Mouse (Mus musculus) lung, postnatal 0 days (tissue): Measurements from ENCODE around the gene St6galnac3.

Experiments
- CTCF ChIP-seq: IDR thresholded peaks from 2 replicates; pipeline ENCODE4 v1.5.1; 2016; ENCODE audit warnings: antibody characterized with exemption, mild to moderate bottlenecking
- EP300 ChIP-seq: IDR thresholded peaks from 2 replicates; pipeline ENCODE4 v1.6.1; 2016; ENCODE audit warnings: antibody characterized with exemption, mild to moderate bottlenecking, control low read depth

DNA sequence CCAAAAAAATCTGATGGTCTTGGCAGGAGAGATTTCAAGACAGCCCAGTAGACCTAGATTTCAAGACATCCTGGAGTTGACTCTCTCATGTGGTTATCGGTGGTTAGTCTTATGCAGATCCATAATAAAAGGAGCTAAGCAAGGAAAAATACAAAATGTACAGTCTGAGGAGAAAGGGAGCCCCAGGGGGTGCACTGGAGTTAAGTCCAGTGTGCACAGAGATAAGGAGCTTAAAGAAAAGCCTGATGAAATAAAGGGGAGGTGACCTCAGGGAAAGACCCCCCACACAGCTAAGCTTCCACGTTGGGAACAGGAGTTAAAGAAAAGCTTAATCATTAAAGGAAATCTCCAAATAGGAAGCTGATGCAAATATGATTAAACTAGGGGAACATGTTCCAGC is 147.7 kb downstream of the St6galnac3 start:
- TF ChIP-seq CTCF = no peak
- no peak for TF ChIP-seq EP300
